Mouse (Mus musculus) gastrocnemius, postnatal 14 days (tissue): ENCODE measurements around the gene Fkbp6. TPM values are rescaled to one million over a fixed set of nuclear protein-coding genes. Genes with fewer than 3 reads are reported as not detected.

ENCODE experiments used
- DNase-seq: peaks from one replicate; pipeline ENCODE4 v3.0.0; 2021; ENCODE audit warnings: mixed read lengths
- intact Hi-C: fragments of 180-260 bp; cut with DNase I; formaldehyde crosslinking; loops from one replicate; pipeline ENCODE4 v1.15.1; 2025; ENCODE audit warnings: low total_unique reads
- total RNA-seq, 2 experiments: library from RNA; stranded (reverse); gene quantifications; 2 replicates each; pipeline ENCODE4 v1.2.3; 2021

Gene Fkbp6
- total RNA-seq, 2 experiments from 2014 or later: not detected

- intact Hi-C loops: no loop called here
- DNase-seq: no peak
These were observed 7.7 kb upstream of the Fkbp6 start for GRCm38 (mm10) chr5:135357556-135357955.

DNA sequence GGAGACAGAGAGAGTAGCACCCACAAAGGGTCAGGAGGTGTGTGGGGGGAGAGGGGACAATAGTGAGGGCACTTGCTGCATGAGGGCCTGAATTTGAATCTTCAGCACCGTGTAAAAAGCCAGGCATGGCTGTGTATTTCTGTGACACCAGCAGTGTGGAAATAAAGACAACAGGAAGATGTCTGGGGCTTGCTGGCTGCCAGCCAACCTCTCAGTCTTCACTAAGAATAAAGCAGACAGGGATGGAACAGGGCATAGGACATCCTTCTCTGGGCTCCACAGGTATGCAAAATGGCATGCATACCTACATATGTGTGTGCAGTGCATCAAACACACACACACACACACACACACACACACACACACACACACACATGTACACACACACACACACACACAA, 6.2 kb upstream of the Fkbp6 start:
- no peak for DNase-seq
- intact Hi-C loops: no loop called here

- intact Hi-C loops: no loop called here
These were observed 3.7 kb upstream of the Fkbp6 start for GRCm38 (mm10) chr5:135353564-135353963.

GRCm38 (mm10) chr5:135352995-135353394, 3.2 kb upstream of the Fkbp6 start, which contains the start of gene Trim50:
Trim50 (plus strand) TSS chr5:135353295.
- DNase-seq: no peak
- intact Hi-C loops: no loop called here

More at GRCm38 (mm10) chr5:135353564-135353963, 3.7 kb upstream of the Fkbp6 start:
- DNase-seq: no peak

DNA sequence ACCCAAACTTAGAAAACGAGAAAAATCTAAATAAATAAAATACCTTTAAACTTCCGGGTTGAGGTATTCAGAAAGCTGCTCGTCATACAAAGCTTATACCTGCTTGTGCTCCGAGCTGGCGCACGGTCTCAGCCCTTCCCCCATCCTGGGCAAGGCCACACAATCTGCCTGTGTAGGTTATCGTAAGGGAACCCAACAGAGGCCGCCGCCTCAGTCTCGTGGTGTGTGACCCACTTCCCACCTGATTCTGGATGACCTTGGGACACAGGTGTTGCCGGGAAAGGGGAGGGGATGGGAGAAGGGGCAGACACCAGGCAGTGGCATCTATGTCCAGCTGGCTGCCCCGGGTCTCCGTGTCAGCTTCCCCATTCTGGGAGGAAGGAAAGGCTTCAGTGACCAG, 1.8 kb upstream of the Fkbp6 start:
- intact Hi-C loops: no loop called here
- no peak for DNase-seq

- no peak for DNase-seq
- intact Hi-C loops: no loop called here
These were observed 2.3 kb downstream of the Fkbp6 start for GRCm38 (mm10) chr5:135347511-135348011.

- no peak for DNase-seq
- intact Hi-C loops: no loop called here
These were observed 3.4 kb downstream of the Fkbp6 start for GRCm38 (mm10) chr5:135346430-135346829.

- intact Hi-C loops: no loop called here
- DNase-seq: no peak
These were observed 3.9 kb downstream of the Fkbp6 start for GRCm38 (mm10) chr5:135345989-135346388.

DNA sequence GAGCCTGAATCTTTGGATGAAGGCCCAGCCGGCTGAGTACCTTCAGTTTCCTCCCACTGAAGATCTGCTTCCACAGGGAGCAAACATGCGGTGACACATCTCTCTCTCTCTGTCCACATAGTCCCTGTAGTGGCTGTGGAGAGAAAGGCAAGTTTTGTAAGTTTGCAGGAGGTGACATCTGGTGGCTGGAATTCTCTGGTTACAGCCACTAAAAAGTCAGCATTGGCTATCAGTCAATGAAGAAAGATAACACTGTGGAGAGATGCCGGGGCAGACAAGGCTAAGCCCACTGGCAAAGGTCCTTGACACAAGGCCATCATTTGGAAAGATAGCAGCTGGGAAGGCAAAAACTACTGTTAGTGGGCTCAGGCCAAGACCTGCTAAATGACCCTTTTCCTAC, 12.3 kb downstream of the Fkbp6 start:
- intact Hi-C loops: no loop called here
- no peak for DNase-seq

DNA sequence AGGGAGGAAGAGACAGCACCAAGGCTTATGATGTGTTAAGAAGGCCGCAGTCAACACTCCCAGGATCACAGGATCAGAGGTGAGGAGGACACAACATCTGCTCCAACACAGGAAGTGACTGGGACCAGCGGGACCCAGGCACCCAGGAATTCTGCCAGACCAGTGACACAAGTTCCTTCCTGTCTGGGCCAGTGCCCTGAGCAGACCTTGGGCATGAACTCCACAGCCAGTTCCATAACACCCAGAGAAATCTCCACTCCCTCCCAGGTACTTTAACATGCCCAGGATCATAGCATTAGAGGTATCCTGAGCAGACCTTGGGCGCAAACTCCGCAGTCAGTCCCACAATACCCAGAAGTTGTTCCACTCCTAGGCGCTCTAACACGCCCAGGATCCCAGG, 18.7 kb downstream of the Fkbp6 start:
- intact Hi-C loops: no loop called here
- no peak for DNase-seq

- intact Hi-C loops: no loop called here
- no peak for DNase-seq
These were observed 19.6 kb downstream of the Fkbp6 start for GRCm38 (mm10) chr5:135330201-135330600.

DNA sequence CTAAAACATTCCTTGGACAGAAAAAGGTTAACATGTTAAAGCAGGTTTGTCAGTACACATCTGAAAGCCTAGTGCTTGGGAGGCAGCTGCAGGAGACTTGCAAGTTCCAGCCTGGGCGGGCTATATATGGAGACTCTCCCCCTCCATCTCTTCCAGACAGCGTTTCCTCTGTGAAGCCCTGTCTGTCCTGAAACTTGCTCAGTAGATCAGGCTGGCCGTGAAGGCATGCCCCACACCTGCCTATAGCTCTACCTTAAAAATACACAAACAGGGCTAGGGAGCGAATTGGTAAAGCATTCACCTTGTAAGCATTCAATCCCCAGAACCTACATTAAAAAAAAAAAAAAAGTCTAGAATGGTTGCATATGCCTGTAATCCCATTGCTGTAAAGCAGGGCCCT, 20.4 kb downstream of the Fkbp6 start:
- no peak for DNase-seq
- intact Hi-C loops: no loop called here

DNA sequence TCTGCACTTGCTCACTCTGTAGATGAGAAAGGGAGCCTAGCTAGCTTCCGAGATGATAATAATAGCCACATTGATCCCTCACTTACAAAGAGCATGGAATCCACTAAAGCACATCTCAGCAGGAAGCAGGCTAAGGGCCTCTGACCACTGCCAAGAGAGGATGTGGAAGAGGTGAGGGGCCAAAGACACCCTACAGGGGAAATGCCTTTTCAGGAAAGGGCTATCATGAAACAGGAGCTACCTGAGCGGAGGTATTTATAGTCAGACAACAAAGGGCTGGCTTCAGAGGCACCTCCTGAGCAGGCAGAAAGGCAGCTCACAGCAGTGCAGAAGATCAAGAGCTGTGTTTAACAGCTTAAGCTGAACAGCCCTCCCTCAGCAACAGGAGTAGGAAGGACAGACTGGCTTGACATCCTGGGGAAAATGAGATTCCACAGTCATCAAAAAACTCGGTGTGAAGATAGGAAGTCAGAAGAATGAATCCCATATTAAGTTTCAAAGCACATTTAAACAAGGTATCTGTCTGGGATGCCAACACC, 23.7 kb downstream of the Fkbp6 start:
- intact Hi-C loops: no loop called here
- DNase-seq: no peak

DNA sequence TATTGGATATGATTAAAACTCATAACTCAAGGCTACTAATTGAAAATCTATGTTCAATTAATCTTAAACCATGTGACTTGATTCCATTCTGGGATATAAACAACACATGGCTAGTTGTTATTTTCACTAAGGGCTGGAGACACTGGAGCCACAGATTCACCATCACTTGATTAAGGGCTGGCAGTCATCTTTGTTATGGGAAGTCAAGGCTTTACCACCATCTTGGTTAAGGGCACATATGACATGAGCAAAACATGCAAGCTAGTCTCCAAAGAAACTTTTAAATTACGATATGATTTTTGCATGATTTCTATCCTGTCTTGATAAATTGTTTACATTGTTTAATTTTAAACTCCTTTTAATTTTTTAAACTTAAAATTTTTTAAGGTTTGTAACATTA, 27.6 kb downstream of the Fkbp6 start:
- intact Hi-C loops: no loop called here
- DNase-seq: no peak

DNA sequence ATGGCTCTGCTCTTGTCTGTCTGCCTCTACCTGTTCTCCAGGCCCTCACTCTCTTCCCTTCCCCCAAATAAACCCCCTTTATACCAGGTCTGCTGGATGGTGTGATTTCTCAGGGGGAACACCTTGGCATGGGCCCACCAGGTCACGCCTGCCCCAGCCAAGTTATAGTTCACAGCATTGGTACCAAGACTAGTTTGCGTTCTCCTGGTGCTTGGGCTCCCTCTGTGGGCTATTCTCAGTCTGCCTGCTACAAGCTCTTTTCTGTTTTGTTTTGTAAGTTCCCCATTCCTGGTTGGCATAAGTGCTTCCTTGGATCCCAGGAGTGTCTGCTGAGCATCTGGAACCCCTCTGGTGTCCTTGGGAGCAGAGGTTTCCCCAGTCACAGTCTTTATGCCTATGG, 30.0 kb downstream of the Fkbp6 start:
- intact Hi-C loops: no loop called here
- no peak for DNase-seq

- intact Hi-C loops: no loop called here
- no peak for DNase-seq
These were observed 33.7 kb downstream of the Fkbp6 start for GRCm38 (mm10) chr5:135316177-135316576.

DNA sequence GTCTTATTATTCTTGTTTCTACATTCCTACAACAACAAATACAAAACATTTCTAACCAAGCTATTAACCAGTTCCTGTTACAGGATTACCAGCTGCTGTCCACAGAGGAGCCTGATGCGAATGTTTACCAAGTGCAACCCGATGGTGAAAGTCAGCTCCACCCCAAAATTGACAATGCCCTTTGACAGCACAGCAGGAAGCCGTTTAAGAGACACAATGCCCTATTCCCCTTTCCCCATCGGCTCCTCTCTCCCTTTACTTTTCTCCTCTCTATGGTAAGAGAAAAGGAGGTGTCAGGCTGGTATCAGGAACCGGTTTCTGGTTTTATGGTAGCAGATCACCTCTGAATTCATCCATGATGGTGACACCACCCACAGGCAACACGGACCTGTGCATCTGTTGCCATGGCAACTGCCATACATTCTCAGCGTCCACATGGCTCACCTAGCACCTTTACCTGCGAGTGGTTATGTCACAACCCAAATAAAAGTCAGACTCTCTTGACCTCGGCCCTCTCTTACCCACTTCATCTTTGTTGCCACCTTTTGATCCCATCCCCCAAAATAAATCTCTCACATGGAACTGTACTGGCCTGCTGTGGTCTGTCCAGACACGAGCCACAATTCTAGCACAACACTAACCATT, 43.4 kb downstream of the Fkbp6 start:
- intact Hi-C loops: no loop called here

DNA sequence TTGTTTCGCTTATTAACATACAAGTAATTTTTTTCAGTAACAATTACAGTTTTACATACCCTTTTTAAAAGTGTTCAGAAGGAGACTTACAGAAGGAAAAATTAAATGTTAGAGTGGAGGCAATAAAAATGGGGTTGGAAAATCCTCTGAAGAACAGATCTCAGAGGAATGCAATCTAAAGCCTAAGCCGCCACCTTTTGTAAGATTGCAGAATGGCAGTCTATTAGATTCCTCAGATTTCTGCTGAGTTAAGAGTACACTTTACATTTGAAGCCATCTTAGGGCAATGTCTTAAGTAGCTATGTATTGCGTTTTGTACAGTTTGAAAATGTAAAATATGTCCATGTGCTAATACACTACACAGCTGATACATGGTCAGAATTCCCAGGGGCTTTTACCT, 47.4 kb downstream of the Fkbp6 start:
- intact Hi-C loops: no loop called here

More for the DNA sequence above, 43.4 kb downstream of the Fkbp6 start:
- no peak for DNase-seq

GRCm38 (mm10) chr5:135301916-135302315, 47.9 kb downstream of the Fkbp6 start:
- intact Hi-C loops: no loop called here
- DNase-seq: no peak

More for the DNA sequence above, 47.4 kb downstream of the Fkbp6 start:
- no peak for DNase-seq

- intact Hi-C loops: no loop called here
- no peak for DNase-seq
These were observed 57.8 kb downstream of the Fkbp6 start for GRCm38 (mm10) chr5:135292001-135292400.

GRCm38 (mm10) chr5:135291193-135291592, 58.7 kb downstream of the Fkbp6 start:
- no peak for DNase-seq
- intact Hi-C loops: no loop called here
